Mouse (Mus musculus) gastrocnemius, postnatal 25 days (tissue): Measurements from ENCODE around the gene Setx. TPM values are rescaled to one million over a fixed set of nuclear protein-coding genes. Genes with fewer than 3 reads are reported as not detected.
A peak's percentile ranks its signal among the peaks of the same experiment; 100 is the strongest.
"Not testable (repeated sequence)": the region's sequence is repeated elsewhere in the genome, so short reads cannot be mapped to it uniquely, and the experiment has no call there.

Experiments used
- DNase-seq: peaks from one replicate; pipeline ENCODE4 v3.0.0; 2022
- long read RNA-seq, 2 experiments: library from polyadenylated mRNA; stranded (forward); transcript quantifications; one replicate each; pipeline ENCODE4 v2.0.0; 2021
- total RNA-seq, 2 experiments: library from RNA; stranded (reverse); gene quantifications; 1 replicate in 1 of 2; 2 replicates in 1 of 2; pipeline ENCODE4 v1.2.3; 2021

The Setx gene
- total RNA-seq = 10 to 100 TPM; 23.2 to 26.9 TPM
- long read RNA-seq, experiment 1, partial matches to known transcripts = 2 of 6 reads
- long read RNA-seq, experiment 1, other reads (novel, unspliced or antisense) = 4 of 6 reads
- long read RNA-seq, experiment 2, partial matches to known transcripts = 1 of 5 reads
- long read RNA-seq, experiment 2, other reads (novel, unspliced or antisense) = 4 of 5 reads

DNA sequence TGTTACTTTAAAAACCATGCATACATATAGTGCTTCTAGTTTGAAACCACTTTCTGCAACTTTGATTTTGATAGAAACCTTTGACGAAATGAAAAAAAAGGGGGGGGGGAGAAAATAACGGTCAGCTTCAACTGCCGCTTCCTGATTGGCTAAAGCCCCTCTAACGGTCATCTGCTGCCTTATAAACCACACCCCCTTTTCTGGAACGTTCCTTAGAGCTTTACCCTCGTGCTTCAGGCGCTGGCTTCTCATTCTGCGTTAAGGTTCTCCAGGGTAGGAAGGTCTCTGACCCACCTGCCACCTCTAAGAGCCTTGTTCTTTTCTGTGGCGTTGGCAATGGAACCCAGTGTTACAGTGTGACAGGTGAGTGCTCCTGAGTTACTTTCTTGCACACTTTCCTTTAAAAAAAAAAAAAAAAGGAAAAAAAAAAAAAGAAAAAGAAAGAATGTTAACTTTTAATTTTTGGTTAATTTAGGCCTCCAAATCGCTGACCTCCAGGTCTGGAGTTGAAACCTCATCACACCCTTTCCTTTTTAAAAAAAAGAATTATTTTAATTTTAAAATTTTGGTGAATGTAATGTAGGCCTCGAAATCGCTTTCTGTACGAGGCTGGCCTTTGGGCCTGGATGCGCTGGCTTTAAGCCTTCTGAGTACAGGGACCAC, at the start of gene Setx:
Gene Setx (plus strand): TSS at position 275 of the 663 bp plus-strand sequence.
- DNase-seq = no peak

DNA sequence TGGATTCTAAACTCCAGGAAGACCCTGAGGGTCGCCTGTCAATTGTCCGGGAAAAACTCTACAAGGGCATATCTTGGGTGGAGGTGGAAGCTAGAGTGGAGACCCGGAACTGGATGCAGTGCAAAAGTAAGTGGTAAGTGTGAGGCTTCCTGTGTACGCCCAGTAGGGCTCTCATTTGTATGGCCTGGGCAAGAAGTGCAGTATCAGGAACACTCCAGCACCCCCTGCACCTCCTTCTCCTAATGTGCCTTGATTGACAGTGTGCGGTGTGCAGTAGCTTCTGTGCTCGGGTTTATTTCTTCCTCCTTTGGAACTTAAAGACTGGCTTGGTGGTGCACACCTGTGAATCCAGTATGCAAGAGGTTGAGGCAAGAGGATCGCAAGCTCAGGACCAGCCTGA, 49.3 kb upstream of the Setx start:
- DNase-seq = no peak

DNA sequence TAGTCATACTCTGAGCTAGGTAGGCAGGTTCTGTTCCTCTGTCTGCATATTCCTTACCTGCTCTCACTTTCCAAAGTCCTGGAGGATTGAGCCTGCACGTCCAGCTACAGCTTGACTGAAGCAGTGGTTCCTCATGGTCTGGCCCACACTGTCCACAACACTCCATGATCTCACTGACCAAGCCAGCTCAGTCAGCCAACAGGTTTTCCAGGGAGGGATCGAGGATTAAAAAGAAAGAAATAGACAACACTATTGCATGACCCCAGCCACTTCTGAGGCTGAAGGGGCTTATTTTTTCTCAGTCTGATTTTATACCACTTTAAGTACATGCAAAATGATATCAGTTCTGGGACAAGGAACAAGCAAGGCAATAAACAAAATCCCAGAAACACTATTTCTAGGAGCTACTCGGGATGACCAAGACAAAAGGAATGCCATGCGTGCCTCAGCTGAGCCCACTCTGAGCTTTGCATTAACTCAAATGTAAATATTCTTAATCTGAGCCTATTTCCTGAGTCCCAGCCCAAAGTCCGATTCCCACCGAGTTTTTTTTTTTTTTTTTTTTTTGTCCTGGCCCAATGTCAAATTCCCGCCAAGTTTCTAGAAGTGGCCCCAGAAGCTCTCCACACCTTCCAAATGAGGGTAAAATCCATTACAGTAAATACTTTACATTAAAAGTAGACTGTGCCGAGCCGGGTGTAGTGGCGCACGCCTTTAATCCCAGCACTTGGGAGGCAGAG, 48.5 kb upstream of the Setx start:
- DNase-seq = no peak

DNA sequence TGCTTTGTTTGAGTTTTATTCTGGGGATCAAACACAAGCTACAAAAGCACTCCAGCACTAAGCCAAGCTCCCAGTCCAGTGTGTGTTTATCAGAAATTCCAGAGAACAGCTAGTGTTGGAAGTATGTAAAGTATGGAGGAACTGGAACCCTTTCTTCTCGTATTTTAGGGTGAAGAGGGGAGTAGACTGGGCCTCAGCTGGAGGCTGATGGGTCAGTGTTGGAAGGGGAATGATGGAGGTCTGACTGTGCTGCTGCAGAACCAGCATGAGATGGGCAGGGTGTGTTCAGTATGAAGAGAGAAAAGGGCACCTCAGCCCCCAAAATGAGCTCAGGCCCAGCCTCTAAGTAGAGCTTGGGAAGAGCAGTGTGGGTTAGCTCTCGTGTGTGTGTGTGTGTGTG, 47.8 kb upstream of the Setx start:
- no peak for DNase-seq

DNA sequence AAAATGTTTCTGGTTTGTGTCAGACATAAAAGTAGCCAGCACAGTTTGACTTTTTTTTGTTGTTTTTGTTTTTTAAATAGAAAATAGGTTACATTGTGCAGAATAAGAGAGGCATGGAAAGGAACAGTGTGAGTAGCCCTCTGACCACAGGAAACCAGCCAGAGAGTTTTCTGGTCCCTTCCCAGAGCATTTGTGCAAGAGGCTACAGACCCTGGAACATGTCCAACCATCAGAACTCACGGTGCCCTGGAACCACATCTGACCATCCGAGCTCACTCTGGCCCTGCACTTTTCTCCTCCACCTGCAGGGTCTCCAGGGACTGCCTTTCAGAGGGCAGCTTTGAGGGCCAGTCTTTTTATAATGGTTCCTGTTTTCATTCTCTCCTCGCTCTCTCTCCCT, 42.0 kb upstream of the Setx start:
- no peak for DNase-seq

DNA sequence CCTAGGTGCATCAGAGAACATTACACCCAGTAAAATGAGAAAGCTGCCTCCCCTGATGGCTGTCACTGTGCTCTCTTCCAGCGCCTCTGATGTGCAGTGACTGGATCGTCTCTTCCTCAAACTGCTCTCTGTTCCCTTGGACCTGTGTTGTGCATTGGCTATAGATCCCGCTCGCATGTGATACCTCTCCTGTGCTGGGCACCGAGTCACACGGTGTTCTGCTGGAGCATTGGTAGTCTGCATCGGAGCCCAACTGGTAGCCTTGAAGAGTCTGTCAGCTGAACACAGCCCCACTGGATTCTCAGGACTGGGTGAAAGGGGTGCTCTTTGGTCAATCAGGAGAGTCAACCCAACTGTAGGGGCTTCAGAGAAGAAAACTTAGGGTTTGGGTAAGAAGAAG, 38.0 kb upstream of the Setx start:
- no peak for DNase-seq

DNA sequence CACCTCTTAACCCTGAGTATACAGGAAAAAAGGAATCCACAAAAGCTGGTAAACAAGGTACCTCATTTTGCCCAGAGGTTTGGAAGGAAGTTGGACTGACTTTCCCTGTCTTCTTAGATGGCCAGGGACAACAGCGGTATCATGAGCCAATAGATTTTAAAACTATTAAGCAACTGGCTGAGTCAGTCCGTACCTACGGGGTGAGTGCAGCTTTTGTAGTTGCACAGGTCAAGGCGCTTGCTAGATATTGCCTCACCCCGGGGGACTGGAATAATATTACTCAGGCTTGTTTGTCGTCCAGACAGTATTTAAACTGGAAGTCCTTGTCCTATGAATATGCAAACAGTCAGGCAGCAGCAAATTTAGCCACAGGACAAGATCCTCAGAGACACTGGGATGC, 34.7 kb upstream of the Setx start:
- not testable (repeated sequence) for DNase-seq

DNA sequence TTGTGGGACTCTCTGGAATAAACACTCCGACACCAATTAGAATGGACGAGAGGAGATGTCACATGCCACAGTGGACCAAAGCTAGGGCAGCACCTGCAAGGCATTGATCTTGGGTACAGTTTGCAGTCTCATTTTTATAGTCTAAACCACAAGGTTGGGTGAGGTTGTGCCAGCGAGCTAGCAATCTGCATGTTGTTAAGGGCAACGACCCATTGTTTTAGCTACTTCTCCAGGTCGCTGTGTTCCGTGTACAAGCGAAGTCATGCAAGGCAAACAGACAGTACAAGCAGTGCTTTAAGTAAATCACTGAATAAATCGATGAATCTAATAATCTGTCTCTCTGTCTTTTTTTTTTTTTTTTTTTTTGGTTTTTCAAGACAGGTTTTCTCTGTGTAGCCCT, 28.3 kb upstream of the Setx start:
- no peak for DNase-seq

DNA sequence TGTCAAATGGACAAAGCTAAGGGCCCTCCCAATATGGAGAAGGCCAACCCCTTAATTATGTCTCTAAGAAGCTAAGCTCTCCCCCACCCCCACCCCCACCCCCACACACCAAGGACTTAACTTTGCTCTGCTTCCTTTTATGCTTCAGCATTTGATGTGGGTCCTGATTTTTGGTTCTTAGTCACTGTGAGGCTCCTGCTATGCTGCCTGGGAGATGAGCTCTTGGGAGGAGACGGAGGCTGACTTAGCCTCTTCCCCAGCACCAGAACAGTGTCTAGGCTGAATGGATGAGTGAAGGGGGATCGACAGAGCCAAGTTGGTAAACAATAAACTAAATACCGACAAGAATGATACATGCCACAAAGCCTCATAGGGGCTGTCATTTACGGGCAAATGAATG, 27.2 kb upstream of the Setx start:
- DNase-seq = no peak

DNA sequence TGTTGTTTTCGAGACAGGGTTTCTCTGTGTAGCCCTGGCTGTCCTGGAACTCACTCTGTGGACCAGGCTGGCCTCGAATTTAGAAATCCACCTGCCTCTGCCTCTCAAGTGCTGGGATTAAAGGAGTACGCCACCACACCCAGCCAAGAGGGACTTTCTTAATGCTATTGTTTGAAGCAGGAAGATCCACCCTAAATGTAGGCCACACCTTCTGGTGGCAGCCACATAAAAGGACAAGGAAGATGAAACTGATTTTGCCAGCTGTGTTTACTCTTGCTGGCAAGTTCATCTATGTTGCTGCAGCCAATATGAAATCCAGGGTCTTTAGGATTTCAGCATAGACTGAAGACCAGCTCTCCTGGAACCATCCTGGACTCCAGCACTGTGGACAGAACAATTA, 26.5 kb upstream of the Setx start:
- no peak for DNase-seq

DNA sequence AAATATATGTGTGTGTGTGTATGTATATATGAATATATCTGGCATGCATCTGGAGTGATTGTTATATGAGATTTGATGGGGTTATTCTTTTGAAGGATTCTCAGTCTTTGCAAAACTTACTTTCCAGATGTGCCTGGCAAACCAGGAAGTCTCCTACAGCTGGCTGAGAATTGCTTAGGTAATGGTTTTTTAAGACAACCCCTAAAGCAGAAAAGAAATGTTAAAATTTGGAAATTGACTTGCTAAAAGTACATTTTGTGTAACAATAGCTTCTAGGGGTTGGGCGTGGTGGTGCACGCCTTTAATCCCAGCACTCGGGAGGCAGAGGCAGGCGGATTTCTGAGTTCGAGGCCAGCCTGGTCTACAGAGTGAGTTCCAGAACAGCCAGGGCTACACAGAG, 26.0 kb upstream of the Setx start:
- DNase-seq = not testable (repeated sequence)

DNA sequence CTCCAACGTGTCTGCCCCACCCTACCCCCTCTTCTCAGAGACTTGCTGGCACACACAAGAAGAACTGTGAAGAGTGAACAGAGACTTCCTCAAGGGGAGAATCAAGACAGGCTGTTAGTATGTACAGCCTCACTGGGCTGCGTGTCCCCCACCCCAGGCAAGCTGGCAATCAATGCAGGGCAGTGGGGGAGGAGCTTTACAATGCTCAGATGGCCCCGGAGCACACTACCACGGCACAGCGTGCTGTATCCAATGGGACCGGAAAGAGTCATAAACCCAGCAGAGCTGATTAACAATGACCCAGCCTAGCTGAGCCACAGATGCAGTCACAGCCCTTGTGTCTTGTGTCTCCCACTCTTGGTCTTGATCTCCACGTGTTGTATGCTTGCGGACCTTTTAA, 25.2 kb upstream of the Setx start:
- no peak for DNase-seq

DNA sequence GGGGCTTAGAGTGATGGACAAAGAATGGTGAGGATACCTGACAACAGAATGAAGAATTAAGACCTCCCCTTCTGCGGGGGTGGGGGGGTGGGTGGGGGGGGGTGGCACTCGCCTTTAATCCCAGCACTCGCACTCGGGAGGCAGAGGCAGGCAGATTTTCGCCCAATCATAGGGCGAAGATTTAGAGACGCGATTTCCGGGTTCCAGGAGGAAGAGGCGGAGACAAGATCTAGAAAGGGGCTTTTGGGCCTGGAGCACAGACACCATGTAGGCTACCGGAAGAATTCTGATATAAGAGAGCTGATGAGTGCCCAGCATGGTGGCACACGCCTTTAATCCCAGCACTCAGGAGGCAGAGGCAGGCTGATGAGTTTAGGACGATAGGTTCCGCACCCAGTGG, 24.3 kb upstream of the Setx start:
- no peak for DNase-seq

DNA sequence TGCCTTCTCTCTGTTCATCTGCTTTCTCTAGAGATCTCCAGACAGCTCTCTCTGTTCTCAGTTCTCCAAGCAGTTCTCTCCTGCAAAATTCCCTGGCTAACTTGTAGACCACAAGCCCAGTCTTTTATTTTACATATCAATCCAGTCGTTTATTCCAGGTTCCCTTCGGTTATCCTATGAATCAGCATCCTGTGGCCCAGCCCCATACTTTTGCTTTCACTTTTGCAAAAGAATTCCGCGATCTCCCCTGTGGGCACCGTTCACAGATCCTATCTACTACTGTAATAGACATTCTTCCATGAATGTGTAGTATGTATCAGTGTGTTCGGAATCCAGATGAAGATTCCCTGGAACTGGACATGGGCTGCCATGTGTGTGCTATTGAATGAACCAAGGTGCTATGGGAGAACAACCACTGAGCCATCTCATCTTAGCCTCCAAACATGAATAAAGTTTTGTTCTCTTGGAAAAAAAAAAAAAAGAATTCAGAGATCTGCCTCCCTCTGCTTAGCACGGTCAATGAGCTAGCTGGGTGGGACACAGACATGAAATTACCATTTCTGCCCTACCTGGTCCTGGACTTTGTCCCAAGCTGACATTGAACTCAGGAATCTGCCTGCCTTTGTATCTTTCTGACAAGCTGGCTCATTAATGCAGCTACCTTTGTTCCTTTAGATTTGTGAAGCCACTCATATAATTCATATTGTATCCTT, 23.0 kb upstream of the Setx start:
- DNase-seq = no peak

DNA sequence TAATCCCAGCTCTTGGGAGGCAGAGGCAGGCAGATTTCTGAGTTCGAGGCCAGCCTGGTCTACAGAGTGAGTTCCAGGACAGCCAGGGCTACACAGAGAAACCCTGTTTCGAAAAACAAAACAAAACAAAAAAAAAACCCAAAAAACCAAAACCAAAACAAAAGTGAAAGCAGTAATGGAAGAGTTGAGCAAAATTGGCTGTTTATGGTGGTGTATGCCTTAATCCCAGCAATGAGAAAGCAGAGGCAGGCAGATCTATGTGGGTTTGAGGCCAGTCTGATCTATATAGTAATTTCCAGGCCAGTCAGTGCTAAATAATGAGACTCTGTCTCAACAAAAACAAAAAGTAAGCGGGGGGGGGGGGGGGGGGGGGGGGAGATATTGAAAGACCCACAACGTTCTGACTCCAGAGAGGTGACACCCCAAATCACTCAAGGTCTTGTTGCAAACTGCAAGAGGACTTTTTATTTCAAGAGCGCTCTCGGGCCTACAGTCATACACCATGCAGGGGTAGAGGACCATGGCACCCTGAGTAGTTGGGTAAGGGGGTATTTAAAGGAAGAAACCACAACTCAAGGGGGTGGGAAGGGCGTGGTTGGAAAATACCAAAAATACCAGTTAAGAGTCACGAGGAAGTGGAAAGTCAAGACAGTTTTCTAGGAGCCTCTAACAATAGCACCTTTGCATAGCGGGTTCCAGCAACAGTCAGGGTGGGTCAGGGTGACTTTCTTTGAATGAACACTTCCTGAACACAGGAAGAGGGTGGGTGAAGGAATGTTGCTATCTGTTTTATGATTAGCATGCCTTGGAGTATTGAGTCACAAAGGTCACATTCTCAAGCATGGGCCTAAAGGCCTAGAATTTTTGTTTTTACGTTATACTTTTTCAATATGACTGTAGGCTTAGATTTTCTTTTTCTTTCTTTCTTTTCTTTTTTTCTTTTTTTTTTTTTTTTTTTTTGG, 21.3 kb upstream of the Setx start:
- not testable (repeated sequence) for DNase-seq

DNA sequence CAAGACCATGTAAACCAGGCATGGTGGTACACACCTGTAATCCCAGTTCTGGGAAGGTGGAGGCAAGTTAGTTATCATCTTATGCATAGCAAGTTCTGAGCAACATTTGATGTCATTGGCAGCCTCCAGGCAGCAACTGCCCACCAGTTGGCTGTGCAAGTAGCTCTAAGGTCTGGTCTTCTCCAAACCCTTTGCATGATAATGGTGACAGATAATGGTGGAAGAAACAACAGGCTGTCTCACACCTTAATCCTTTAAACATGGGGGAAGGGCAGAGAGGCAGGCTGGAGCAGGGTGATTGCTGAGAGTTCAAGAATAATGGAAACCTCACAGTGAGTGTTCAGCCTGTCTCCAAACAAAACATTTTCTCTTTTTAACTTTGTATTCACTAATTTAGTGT, 3.0 kb upstream of the Setx start:
- no peak for DNase-seq

DNA sequence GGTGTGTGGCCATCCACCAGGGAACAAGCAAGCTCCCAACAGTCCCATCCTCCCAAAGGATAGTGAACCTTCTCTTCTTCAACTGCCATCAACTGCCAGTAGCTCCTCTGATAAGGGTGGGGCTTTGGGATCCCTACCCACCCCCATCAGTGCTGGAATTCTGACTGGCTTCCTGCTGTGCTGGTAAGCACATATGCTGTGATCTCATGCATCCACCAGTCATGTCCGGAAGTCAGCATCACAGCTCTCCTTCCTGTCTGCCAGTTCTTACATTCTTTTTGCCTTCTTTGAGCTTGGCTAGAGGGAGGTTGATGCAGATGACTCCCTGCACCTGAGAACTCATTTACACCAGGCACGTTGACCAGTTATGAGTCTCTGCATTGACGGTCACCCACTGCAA, 1.5 kb upstream of the Setx start:
- no peak for DNase-seq

DNA sequence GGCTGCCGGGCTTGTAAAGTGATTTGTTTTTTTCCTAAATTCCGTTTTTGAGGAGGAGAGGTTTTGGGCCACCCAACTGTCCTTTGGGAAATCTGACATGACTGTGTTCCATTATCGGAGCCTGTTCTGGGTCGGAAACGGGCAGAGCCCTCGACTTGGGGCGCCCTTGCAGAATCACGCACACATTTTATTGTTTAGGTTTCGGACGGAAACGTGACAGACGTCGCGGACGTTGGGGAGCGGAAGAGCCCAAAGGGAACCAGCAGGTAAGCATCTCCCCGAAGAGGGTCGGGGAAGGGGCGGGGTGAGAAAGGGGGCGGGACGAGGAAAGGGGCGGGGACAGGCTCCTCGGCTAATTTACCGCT, 572 bp downstream of the Setx start:
- no peak for DNase-seq

DNA sequence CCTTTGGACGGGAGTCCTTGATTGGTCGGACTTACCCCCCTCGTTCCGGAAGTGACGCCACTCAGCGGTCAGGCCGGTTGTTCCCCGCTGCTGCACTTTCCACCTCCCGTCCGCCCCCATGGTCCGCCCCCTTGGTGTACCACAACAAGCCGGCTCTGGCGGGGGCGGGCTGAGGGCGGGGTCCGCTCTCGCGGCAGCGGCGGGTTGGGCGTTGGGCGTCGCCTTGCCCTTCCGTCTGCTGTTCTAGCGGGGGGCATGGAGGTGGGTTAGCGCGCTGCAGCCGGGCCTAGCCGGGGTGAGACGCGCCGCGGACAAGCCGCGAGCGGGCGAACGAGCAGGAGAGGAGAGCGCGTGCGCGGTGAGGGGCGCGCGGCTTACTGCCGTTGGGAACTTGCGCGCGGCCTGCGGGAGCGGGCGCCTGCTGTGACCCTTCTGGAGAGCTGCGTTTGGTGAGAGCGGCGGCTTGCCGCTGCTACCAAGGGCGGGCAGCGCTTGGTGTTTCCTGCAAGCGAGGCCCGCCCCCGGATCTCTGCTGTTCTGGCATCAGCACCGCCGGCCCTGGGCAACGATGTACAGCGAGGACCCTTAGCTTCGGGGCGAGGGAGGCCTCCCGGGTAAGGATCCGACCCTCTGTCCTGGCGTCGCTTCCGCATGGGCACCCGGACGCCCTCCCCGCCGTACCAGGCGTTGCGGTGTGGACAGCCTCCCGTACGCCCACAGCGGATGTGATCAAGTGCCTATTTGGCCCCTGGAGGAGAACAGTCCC, 1.1 kb downstream of the Setx start:
- peak; percentile 100 for DNase-seq

DNA sequence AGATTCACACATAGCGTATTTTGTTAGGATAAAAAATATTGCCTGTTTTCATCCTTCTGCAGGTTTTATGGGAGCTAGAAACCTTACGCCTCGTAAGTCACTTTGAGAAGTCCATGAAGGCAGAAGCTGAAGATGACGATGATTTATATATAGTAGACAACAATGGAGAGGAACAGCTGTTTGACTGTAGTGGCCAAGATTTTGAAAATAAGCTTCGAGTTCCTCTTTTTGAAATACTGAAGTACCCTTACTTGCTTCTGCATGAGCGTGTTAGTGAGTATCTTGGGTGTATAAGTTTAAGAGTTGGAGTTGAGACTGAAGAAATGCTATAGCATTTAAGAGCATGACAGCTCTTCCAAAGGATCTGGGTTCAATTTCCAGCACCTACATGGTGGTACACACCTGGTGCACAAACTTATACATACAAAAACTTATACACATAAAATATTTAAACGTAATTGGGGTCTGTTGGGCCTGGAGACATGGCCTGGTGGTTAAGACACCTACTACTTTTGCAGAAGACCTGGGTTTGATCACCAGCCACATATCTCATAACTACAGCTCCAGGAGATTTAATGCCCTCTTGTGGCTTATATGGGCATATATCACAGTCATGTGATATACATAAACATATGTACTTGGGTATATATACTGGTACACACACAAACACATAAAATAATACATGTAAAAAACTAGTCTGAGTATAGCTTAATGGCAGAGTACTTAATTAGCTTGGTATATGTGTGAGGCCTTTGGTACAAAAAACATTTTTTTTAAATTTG, 6.3 kb downstream of the Setx start:
- DNase-seq = no peak
